Mouse (Mus musculus): ENCODE measurements around the gene 6030468B19Rik. TPM values are rescaled to one million over a fixed set of nuclear protein-coding genes. Genes with fewer than 3 reads are reported as not detected.
"Not testable (repeated sequence)": the region's sequence is repeated elsewhere in the genome, so short reads cannot be mapped to it uniquely, and the experiment has no call there.

The 6030468B19Rik gene
- polyA plus RNA-seq, 1 experiment from 2014 or later, result 0.21 TPM

- DNase-seq (ENCODE audit: low spot score), result peak; percentile 31
Measured at GRCm38 (mm10) chr11:117828149-117828887, 30.9 kb downstream of the 6030468B19Rik start.

DNA sequence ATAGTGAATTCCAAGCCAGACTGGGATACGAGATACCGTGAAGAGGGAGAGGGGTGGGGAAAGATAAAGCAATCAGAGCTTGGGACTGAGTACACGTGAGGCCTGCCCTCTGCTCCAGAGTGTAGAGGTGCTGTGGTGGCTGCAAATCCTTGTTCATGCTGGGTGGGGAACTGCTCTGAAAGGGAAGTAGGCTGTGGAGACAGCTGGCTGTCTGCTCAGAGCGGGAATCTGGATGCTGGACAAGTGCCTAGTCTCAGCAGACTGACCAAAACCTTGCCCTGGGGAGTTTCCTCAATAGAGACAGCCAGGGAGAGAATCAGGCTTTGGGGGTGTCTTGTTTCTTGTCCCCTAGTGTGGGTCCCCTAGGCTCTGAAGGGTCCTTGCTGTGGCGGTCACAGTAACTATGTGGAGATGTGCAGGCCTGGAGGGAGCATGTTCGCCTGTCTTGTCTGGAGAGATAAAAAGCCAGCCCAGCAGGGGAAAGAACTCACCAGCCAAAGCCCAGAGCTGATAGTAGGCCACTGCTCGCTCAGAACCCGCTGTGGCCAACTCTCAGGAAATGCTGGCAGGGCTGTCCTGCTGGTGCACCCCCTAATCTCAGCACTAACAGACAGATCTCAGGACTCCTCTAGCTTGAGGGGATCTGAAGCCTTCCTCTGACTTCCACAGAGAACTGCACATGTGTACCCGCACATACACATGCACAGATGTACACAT is 31.6 kb downstream of the 6030468B19Rik start:
- no peak for DNase-seq (ENCODE audit: low spot score)

DNA sequence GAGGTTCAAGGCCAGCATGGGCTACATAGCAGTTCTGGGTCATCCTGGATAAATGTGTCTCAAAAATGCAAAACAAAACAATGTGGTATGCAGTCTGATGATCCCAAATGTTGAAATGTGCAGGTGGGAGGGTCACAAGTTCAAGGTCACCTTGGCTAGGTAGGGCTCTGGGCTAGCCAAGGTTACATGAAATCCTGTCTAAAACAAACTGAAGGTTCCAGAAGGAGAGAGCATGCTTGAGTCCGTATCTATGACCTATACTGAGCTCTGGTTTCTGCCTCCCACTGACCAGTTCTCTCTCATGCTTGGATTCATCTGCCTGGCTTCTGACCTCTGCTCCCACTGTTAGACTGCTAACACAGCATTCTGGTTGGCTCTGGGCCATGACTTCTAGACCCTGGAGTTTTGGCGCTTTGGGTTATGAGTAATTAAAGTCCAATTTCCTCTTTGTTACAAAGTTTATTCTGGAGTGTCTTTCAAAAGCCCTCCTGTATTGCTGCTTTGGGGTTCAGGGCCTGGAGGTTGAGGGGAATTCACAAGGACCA is 32.3 kb downstream of the 6030468B19Rik start:
- DNase-seq (ENCODE audit: low spot score), result no peak

DNA sequence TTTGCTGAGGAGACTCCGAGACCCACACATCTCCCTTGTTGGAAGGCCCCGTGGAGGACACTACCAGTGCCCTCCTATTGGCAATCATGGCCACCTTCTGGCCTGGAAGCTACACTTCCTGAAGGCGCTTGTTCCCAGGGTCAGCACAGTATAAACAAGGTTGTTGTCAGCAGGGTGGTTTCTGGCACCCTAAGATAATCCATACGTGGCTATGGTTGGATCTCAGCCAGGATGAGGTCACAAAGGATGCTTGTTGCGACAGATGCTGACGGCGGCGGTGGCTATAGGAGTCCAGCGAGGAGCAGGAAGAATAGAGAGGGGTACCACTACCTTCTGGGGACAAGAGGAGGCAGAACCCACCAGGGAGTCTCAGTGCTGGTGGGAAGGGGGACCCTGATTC is 32.9 kb downstream of the 6030468B19Rik start:
- DNase-seq (ENCODE audit: low spot score), result no peak

DNA sequence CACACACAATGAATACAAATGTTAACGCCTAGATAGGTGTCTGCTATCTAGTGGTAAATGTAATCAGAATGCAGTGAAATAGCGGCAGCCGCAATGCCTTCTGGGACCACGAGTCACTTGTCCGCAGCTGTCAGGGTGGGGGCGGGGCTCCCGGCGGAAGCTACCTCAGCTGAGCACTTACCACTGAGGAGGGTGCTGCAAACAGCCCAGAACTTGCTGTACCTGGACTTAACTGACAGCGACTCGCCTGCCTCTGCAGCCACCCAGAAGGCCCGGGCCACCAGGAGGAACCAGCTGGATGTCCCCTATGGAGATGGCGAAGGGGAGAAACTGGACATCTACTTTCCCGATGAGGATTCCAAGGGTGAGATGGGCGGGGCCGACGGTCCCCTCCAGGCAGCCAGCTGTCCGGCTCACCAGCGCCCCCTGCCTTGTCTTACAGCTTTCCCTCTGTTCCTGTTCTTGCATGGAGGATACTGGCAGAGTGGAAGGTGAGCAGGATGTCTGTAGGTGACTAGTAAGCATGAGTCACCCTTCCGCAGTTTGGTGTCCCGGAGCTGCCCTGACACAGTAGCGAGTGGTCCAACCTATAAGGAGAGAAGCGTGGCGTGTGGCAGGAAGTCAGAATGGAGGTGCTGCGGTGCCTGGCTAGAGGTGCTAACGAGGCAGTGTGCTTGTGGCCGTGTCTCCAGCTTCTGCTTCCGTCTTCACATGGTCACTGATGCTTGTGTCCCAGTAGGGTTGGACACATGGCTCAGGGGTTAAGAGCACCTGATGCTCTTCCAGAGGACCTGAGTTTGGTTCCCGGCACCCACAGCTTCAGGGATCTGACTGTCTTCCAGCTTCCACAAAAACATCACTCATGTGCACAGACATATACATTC is 34.9 kb downstream of the 6030468B19Rik start:
- DNase-seq (ENCODE audit: low spot score), result peak; percentile 95

DNA sequence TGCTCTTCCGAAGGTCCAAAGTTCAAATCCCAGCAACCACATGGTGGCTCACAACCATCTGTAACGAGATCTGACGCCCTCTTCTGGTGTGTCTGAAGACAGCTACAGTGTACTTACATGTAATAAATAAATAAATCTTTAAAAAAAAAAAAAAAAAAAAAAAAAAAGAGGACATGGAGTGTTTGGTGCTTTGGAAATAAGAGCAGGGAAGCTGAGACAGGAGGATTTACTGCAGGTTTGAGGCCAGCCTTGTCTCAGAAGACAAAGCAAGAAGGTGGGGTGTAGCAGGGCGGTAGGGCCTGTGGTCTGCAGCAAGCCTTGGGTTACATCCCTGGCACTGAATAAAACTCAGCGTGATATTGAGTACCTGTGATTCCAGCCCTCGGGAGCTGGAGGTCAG is 36.0 kb downstream of the 6030468B19Rik start:
- DNase-seq (ENCODE audit: low spot score), result not testable (repeated sequence)

GRCm38 (mm10) chr11:117834086-117834485 is 36.6 kb downstream of the 6030468B19Rik start:
- no peak for DNase-seq (ENCODE audit: low spot score)

- DNase-seq (ENCODE audit: low spot score), result no peak
Measured at GRCm38 (mm10) chr11:117836306-117836705, 38.8 kb downstream of the 6030468B19Rik start.

GRCm38 (mm10) chr11:117838572-117838971 is 41.1 kb downstream of the 6030468B19Rik start:
- no peak for DNase-seq (ENCODE audit: low spot score)

GRCm38 (mm10) chr11:117839021-117839420 is 41.6 kb downstream of the 6030468B19Rik start:
- no peak for DNase-seq (ENCODE audit: low spot score)

DNA sequence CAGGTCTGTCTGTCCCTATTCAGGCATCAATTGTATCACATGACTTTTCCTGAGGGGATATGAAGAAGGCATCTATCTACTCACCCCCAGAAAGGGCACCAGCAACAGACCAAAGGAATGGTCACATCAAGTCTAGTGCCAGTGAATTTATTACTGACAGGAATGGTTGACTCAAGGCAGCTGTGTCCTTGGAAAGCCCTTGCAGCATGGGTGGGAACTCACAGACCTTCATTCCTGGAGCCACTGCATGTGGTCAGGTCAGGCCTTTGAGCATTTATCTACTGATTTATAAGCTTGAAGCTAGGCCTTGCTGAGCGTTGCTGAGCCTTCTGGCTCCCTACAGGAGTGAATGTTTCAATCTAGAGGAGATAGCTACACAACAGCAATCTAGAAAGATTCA is 43.5 kb downstream of the 6030468B19Rik start:
- no peak for DNase-seq (ENCODE audit: low spot score)

DNA sequence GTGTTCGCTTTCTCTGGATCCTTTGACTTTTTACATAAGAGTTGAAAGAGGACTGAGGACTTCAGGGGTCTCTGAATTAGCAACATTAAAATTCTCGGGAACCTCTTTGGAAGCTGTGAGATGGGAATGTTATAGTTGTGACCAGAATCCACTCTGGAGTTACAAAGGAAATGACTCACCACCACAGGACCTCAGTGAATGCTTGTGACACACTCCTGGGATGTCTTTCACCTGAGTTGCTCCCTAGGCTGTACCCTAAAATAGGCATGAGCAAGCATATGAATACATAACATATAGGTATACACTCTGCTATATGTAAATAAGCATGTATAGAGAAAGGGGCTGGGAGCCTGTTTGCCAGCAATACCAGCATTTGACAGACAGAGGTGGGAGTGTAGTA is 46.0 kb downstream of the 6030468B19Rik start:
- no peak for DNase-seq (ENCODE audit: low spot score)

GRCm38 (mm10) chr11:117844997-117845396 is 47.5 kb downstream of the 6030468B19Rik start:
- DNase-seq (ENCODE audit: low spot score), result no peak

GRCm38 (mm10) chr11:117845651-117846050 is 48.2 kb downstream of the 6030468B19Rik start:
- DNase-seq (ENCODE audit: low spot score), result no peak

DNA sequence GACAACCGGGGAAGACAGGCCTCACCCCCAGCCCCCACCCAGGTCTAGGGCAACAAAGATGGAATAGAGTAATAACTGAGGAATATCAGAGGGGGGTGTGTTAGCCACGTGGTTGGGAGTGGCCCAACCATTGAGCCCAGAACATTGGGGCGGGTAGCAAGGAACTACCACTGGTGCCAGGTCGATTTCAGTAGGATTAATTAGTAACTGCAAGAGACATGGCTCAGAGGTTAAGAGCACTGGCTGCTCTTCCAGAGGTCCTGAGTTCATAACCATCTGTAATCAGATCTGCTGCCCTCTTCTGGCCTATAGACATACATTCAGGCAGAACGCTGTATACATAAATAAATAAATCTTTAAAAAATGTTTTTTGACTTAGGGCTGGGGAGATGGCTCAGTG is 49.2 kb downstream of the 6030468B19Rik start:
- peak; percentile 24 for DNase-seq (ENCODE audit: low spot score)

- DNase-seq (ENCODE audit: low spot score), result no peak
Measured at GRCm38 (mm10) chr11:117847593-117848215, 50.2 kb downstream of the 6030468B19Rik start.

GRCm38 (mm10) chr11:117848271-117848984 is 51.0 kb downstream of the 6030468B19Rik start:
- peak; percentile 63 for DNase-seq (ENCODE audit: low spot score)

DNA sequence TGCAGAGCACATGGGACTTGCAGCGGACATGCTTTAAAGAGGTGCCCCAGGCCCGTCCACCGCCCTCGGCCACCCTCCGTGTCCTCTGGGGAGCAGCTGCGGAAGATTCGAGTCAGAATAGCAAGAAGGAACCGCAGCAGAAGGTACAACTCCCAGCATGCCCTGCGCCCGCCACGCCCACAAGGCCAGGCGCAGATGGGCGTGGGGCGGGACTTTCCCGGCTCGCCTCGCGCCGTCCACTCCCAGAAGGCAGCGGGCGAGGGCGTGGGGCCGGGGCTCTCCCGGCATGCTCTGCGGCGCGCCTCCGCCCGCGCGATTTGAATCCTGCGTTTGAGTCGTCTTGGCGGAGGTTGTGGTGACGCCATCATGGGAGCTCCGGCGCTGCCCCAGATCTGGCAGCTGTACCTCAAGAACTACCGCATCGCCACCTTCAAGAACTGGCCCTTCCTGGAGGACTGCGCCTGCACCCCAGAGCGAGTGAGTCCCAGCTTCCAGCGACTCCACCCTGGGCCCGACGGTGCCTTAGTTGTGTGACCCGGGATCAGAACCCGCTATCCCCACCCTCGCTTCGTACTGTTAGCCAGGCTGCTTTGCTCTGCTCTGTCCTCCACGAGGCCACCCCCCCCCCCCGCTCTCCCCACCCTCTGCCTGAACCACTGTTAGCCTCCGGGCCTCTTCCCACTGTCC is 51.7 kb downstream of the 6030468B19Rik start, which contains the start of gene Birc5:
Birc5 (plus strand) TSS at position 267 of the 687 bp plus-strand sequence.
- peak; percentile 98 for DNase-seq (ENCODE audit: low spot score)

DNA sequence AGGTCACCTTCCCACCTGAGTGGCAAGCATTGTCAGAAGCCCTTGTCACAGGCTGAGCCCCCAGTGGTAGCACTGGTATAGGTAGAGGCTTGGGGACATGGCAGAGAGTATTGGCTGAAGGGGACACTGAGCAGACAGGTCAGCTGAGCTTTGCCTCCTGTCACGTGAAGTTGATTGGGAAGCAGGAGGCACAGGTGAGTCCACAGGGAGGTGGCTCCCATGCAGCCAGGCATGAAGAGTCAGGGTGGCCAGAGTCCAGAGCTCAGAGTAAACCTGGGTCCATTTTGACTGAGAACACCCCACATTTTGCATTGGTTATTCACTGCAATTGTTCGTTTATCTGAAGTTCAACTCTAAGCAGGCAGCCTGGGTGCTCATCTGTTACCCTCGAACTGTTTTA is 55.4 kb downstream of the 6030468B19Rik start:
- DNase-seq (ENCODE audit: low spot score), result no peak

- DNase-seq (ENCODE audit: low spot score), result no peak
Measured at GRCm38 (mm10) chr11:117854241-117854640, 56.8 kb downstream of the 6030468B19Rik start.

All from thymus, postnatal 0 days (tissue).